Mouse (Mus musculus) retina, postnatal 7 days (tissue): ENCODE measurements around the gene Bloc1s2.
"Not testable (repeated sequence)": the region's sequence is repeated elsewhere in the genome, so short reads cannot be mapped to it uniquely, and the experiment has no call there.

Experiments used
- DNase-seq: peaks from one replicate; pipeline ENCODE4 v3.0.0-alpha.2; 2012; ENCODE audit warnings: low read depth, low spot score

Bloc1s2 gene

DNA sequence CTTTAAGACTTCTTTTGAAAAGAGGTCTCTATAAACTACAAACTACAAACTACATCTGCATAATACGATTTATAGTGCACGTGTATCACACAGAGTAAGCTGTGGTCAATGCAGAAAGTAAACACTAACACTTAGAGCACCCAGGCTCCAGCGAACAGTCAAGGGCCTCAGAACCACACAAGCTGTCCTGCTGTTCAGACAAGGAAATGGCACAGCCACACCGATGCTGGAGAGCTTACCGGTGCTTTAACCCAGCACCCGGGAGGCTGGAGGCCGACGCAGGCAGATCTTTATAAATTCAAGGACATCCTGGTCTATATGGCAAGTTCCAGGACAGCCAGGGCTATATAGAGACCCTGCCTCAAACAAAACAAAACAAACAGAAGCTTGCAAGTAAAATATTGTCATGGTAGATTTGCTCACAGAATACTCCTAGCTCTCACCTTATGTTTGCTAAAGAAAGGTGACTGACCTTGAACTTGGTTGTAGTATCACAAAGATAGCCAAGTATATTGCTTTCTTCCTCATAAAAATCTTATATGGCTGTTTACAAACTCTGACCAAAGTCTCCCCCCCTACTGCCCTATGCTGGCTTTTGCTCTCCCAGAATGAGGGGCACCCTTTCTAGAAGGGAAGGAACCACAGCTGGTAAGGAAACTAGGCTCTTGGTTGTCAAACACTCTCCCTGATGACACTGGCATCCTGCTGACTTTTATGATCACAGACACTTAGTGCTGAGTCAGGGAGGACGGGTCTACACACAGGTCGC, 18.3 kb downstream of the Bloc1s2 start:
- no peak for DNase-seq

DNA sequence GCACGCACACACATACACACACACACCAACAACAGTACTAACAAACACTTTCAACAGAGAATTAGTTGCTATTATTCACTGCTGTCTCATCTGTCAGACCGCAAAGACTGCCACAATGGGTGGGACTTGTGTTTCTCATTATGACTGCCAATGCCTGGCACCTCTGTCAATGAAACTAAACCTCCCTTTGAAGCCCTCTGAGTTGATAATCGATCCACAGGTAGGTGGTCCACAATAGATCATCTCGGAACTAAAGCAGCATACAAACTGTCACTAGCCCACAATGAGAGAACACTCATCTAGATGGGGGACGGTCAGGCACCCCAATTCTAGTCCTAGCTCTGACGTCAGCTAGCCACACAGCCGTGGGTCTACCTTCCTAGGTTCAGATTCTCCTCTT, 25.1 kb downstream of the Bloc1s2 start:
- no peak for DNase-seq

DNA sequence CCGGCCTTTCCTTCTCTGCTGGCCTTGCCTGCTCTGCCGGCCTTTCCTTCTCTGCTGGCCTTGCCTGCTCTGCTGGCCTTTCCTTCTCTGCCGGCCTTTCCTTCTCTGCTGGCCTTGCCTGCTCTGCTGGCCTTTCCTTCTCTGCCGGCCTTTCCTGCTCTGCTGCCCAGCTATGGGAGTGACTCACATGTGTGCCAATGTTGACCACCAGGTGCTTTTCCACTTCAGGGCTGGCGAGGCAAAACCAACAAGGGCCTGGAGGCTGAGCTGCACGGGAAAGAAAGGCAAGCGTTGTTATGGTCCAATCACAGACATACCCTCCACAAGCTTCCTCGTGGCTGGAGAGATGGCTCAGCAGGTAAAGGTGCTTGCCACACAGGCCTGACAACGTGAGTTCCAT, 25.6 kb downstream of the Bloc1s2 start:
- not testable (repeated sequence) for DNase-seq

DNA sequence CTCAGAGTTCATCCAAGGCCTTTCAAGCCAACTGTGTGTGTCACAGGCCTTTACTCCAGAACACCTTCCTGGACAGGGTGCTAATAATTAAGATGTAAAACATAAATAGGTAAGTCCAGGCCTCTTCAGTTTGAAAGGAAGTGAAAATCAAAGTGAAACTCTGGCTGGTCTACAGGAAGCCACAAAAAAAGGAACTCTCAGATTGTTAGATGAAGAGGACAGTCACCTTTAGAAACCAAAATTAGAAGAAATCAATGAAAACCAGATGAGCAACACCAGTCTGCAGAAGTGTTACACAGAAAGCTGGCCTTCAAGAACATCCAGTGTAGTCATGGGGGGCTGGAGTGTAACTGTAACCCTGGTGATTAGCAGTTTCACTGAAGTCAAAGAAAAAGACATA, 28.5 kb downstream of the Bloc1s2 start:
- no peak for DNase-seq

DNA sequence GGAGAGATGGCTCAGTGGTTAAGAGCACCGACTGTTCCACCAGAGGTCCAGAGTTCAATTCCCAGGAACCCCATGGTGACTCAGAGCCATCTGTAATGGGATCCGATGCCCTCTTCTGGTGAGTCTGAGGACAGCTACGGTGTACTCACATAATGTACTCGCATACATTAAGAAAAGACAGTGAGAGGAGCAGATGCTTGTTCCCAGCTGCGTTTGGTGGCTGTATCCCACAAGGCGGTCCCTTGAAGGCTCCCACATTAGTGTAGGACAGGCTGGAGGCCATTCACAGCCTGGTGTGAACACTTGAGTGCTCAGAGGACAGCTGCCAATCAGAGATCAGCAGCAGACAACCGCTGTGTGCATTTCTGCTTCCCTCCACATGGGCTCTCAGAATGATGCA, 34.5 kb downstream of the Bloc1s2 start:
- DNase-seq: no peak

DNA sequence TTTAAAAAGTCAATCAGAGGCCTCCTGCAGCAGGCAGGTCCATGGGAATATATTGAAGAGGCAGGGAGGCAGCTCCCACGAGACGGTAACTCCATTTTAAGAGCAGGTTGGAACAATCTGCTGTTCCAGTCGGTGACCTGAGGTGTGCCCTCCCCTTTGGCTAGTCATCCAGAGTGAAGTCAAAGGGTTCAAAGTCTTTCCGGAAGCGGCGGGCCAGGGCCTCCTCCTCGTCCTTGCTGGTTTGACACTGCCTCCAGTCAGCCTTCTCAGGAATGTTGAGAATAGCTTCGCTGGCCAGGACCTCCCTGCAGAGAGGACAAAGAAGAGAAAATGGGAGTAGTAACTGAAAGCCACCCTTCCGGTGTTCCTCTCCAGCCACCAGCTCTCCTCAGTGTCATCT, 35.9 kb downstream of the Bloc1s2 start:
- DNase-seq: no peak

DNA sequence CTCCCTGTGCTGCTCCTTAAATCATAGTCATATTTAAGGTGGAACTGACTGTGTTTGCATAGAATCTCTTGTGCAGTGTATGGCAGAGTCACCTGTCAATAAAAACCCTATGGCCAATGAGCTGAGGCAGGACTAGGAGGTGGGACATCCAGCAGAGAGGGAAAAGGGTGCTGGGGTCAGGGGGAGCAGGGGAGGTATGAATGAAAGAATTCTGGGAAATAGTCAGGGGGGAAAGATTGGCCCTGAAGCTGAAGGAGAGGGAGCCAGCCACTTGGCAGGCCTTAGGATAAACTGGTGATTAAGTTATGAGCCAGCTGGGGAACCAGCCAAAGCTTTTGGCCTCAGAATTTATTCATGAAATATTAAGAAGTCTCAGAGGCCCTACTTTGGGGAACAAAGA, 37.2 kb downstream of the Bloc1s2 start:
- DNase-seq: no peak

DNA sequence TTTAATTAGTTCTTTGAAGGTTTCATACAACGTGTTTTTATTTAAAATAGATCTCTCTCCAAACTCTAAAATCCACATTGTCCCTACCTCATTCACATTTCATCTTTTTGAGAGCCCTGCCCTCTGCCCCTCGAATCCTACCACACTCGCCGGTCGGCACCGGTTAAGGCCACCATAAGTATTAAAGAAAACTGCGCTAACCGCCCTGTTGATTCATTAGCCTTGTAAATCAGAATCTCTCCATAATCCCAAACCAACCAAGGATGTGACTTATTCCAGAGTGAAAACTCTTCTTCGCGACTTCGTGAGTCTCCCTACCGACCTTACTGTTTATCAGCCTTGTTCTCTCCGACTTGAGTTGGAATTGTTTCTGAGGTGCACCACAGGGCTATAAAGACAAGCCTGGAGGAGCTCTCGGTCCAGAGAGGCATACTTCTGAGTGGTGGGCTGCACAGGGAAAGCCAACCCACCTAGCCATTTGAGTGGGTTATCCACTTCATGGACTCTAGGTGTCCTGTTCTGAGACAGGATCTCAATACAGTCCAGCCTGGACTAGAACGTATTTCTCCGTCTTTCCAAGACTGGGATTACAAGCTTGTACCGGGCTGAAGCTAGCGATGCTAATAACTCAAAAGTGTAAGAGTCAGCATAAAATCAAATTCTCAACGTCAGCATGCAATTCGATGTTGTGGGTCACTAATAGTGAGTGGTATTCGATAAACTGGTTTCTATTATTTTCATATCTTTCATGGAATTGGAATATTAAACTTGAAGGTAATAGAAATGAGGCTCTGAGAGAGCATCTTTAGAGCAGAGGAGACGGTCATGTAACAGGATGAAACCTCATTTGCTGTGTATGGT, 38.4 kb downstream of the Bloc1s2 start:
- DNase-seq: no peak

DNA sequence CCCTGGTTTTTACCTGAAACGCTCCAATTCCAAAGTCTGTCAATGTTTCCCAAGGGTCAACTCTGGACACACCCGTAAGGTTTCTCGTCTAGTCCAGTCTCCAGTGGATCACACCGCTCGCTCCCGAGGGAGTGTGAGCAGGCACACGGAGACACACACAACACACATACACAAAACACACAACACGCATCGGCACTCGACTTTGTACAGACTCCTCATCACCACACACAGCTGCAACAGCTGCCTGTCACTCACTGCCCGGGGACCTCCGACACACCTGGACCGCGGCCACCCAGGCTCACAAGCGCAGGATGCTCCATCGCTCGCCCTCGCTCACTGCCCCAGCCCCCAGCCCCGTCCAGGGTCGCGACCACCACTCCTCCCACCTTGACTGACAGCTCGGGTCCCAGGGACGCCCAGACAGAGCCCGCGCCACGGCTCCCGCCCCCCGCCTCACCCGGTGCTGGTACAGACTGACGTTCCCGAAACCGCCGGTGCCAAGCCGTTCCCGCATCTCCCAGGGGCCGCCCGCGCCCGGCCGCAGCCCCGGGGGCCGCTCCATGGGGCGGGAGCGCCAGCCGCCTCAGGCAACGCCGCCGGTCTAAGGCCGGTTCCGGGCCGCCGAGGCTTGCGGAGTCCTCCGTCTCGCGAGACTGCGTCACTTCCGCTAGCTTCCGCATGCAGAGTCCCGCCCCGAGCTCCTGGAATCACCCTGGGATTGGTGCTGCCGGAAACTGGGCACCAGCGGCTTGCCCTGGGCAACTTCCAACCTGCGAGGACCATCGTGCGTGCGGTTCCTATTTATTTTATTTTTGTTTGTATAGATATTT, 39.2 kb downstream of the Bloc1s2 start, which contains the start of gene Chuk:
Gene Chuk (minus strand): TSS at position 650 of the 830 bp plus-strand sequence.
- peak; percentile 95 for DNase-seq

DNA sequence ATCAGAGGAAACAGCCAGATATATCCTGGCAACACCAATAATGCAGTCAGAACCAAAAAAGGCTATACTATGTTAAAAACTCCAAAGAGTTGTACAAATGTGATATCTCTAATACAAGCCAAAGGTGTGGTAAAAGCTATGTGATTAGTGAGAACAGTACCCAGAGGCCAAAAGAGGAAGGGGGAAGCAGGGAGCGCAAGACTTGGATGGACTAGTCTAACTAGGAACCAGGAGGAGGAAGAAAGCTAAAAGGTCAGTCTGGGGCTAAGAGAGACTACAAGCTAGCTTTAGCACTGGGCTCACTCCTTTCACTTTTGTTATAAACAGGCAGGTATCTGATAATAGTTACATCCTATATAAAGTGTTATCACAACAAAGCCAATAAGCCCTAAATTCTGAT, 41.9 kb downstream of the Bloc1s2 start:
- no peak for DNase-seq

DNA sequence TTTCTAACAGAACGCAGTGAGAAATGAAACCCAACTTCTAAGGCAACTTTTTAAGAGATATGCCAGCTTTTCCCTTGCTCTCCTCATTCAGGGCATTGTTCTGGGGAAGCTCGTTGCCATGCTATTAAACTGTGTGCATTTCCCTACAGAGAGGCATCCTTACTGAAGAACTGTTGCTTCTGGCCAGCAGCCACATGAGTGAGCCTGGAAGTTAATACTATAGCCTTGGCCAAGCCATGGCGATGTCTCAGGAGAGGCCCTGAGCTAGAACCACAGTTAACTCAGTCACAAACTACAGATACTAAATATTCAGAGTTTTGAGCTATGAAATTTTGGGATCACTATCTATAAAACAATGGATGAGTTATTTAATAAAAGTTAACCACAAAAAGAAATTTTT, 43.2 kb downstream of the Bloc1s2 start:
- no peak for DNase-seq

DNA sequence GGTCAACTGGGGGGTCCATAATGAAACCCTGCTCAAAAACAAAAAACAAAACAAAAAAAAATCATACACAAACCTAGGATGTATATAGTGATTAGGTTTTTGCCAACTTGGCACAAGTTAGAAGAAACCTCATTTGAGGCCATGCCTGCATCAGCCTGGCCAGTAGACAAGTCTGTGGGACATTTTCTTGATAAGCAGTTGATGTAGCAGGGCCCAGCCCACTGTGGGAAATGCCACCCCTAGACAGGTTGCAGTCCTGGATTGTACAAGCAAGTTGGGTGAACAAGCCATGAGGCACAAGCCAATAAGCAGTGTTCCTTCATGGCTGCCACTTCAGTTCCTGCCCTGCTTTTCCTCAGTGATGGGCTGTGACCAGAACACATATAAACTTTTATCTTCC, 45.4 kb downstream of the Bloc1s2 start:
- DNase-seq: no peak
